Mouse (Mus musculus) cerebellum, adult 11-12 months (tissue): Measurements from ENCODE around the gene Blvrb.

ENCODE experiments used
- DNase-seq: peaks from one replicate; pipeline ENCODE4 v3.0.0; 2022

The Blvrb gene

GRCm38 (mm10) chr7:27447419-27448286, at the start of gene Blvrb, which contains the start of gene Sptbn4:
TSS of gene Blvrb (plus strand) at chr7:27447978.
TSS of gene Sptbn4 (minus strand) at chr7:27447686.
- peak; percentile 99 for DNase-seq

GRCm38 (mm10) chr7:27400545-27400944, 47.2 kb upstream of the Blvrb start:
- no peak for DNase-seq

- DNase-seq: peak; percentile 81
Observed at GRCm38 (mm10) chr7:27402675-27403074, 45.1 kb upstream of the Blvrb start.

GRCm38 (mm10) chr7:27404203-27404942, 43.4 kb upstream of the Blvrb start:
- no peak for DNase-seq

- DNase-seq: no peak
Observed at GRCm38 (mm10) chr7:27406481-27406880, 41.3 kb upstream of the Blvrb start.

GRCm38 (mm10) chr7:27407816-27408215, 40.0 kb upstream of the Blvrb start:
- DNase-seq: no peak

- DNase-seq: peak; percentile 90
Observed at GRCm38 (mm10) chr7:27408379-27409176, 39.2 kb upstream of the Blvrb start.

- DNase-seq: no peak
Observed at GRCm38 (mm10) chr7:27417151-27417550, 30.6 kb upstream of the Blvrb start.

- no peak for DNase-seq
Observed at GRCm38 (mm10) chr7:27419101-27419500, 28.7 kb upstream of the Blvrb start.

- no peak for DNase-seq
Observed at GRCm38 (mm10) chr7:27423556-27424326, 24.0 kb upstream of the Blvrb start.

GRCm38 (mm10) chr7:27427387-27427786, 20.4 kb upstream of the Blvrb start:
- DNase-seq: no peak

- DNase-seq: no peak
Observed at GRCm38 (mm10) chr7:27428002-27428401, 19.8 kb upstream of the Blvrb start.

GRCm38 (mm10) chr7:27429135-27429534, 18.6 kb upstream of the Blvrb start:
- DNase-seq: no peak

- no peak for DNase-seq
Observed at GRCm38 (mm10) chr7:27433349-27433748, 14.4 kb upstream of the Blvrb start.

GRCm38 (mm10) chr7:27433794-27434193, 14.0 kb upstream of the Blvrb start:
- no peak for DNase-seq

GRCm38 (mm10) chr7:27437544-27437943, 10.2 kb upstream of the Blvrb start:
- DNase-seq: no peak

- no peak for DNase-seq
Observed at GRCm38 (mm10) chr7:27440014-27440413, 7.8 kb upstream of the Blvrb start.

- peak; percentile 58 for DNase-seq
Observed at GRCm38 (mm10) chr7:27446051-27446450, 1.7 kb upstream of the Blvrb start.

- peak; percentile 78 for DNase-seq
Observed at GRCm38 (mm10) chr7:27446521-27447418, 1.0 kb upstream of the Blvrb start.

- peak; percentile 78 for DNase-seq
Observed at GRCm38 (mm10) chr7:27448421-27449206, 836 bp downstream of the Blvrb start.
